Mouse (Mus musculus) limb, embryonic 14.5 days (tissue): Measurements from ENCODE around the gene Eng. TPM values are rescaled to one million over a fixed set of nuclear protein-coding genes. Genes with fewer than 3 reads are reported as not detected.

Experiments
- ATAC-seq: fragments of 200-750 bp; cut with Nextera tagmentation; 2 replicates; pipeline ENCODE4 v1.8.0; 2017; ENCODE audit warnings: low read depth, moderate number of reproducible peaks, moderate TSS enrichment; ENCODE audit not compliant: low FRiP score
- DNase-seq: peaks from one replicate; pipeline ENCODE4 v3.0.0-alpha.2; 2015; ENCODE audit warnings: low spot score
- H3K27ac ChIP-seq: fragments of 300-500 bp; sonication (generic); replicated peaks from 2 replicates; pipeline ENCODE4 v1.5.1; 2014; ENCODE audit warnings: low read depth, mild to moderate bottlenecking, low read length, moderate library complexity, mixed read lengths
- H3K27me3 ChIP-seq: fragments of 300-500 bp; sonication (generic); 2 replicates; pipeline ENCODE4 v1.6.1; 2014; ENCODE audit warnings: low read length, mixed read lengths; ENCODE audit not compliant: control insufficient read depth, insufficient read depth
- H3K36me3 ChIP-seq: fragments of 300-500 bp; sonication (generic); 2 replicates; pipeline ENCODE4 v1.6.1; 2014; ENCODE audit warnings: mild to moderate bottlenecking, low read length, moderate library complexity, mixed read lengths; ENCODE audit not compliant: control insufficient read depth, insufficient read depth
- H3K4me1 ChIP-seq: fragments of 300-500 bp; sonication (generic); 2 replicates; pipeline ENCODE4 v1.6.1; 2014; ENCODE audit warnings: antibody characterized with exemption, low read length, mixed read lengths; ENCODE audit not compliant: control insufficient read depth, insufficient read depth
- H3K4me2 ChIP-seq: fragments of 300-500 bp; sonication (generic); replicated peaks from 2 replicates; pipeline ENCODE4 v1.6.1; 2014; ENCODE audit warnings: low read depth, mild to moderate bottlenecking, low read length, moderate library complexity; ENCODE audit not compliant: severe bottlenecking
- H3K4me3 ChIP-seq: fragments of 300-500 bp; sonication (generic); replicated peaks from 2 replicates; pipeline ENCODE4 v1.5.1; 2014; ENCODE audit warnings: low read length
- H3K9ac ChIP-seq: fragments of 300-500 bp; sonication (generic); 2 replicates; pipeline ENCODE4 v1.6.1; 2014; ENCODE audit warnings: mild to moderate bottlenecking, low read depth, low read length, moderate library complexity; ENCODE audit not compliant: severe bottlenecking
- H3K9me3 ChIP-seq: fragments of 300-500 bp; sonication (generic); 2 replicates; pipeline ENCODE4 v1.6.1; 2016; ENCODE audit warnings: low read length; ENCODE audit not compliant: control insufficient read depth
- POLR2A ChIP-seq: fragments of 200-500 bp; IDR thresholded peaks from 2 replicates; pipeline ENCODE4 v1.8.0; 2012; ENCODE audit warnings: inconsistent platforms, mild to moderate bottlenecking, moderate library complexity, borderline replicate concordance; ENCODE audit not compliant: insufficient read depth, insufficient read length; ENCODE audit errors: extremely low read depth
- WGBS: fragments of 180-500 bp; shearing (Covaris S2); extraction: QIAGEN DNeasy Blood & Tissue Kit; methylation state at CpG from one replicate; pipeline ENCODE4 v1.1.7; 2014; 5-methylcytosine and 5-hydroxymethylcytosine counted together
- polyA plus RNA-seq, 2 experiments: library from polyadenylated mRNA; depleted of rRNA in 1 of 2; stranded (reverse) in 1 of 2; unstranded in 1 of 2; fragments of >200 nt; fragmentation: Nextera tagmentation in 1 of 2; extraction: Ambion mirVana in 1 of 2; gene quantifications; 2 replicates each; pipeline versions ENCODE4 v1.2.1 to v1.2.3; 2012 to 2014

The Eng gene
- polyA plus RNA-seq, 2 experiments: 49.3 to 61.4 TPM

DNA sequence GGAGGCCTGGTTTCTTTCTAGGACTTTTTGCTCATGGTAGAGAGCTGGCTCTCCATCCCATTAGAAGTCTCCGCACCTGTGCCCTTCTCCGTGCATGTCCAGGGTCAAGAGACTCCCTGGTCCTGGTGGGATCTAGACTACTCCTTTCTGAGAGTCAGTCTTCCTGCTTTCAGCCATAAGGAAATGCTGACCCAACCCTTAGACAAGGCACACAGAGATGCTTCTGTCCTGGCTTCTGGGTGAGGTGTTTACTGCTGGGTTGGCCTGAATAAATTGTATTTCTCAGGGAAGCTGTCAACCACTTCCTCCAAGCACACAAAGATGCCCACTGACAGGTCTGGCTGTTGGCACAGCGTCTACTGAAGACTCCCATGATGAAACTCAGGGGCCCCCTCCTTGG lies 47.0 kb upstream of the Eng start, which contains the start of gene St6galnac6:
Gene St6galnac6, plus strand, starts transcription at position 301 of the 400 bp plus-strand sequence.
- 90% methylated on average over 3 of the region's 3 CpGs for WGBS
- H3K4me3 ChIP-seq: no peak within 1 kb of the TSS
- peaks cover 25% of the 10 kb centered on the region for H3K36me3 ChIP-seq
- no peak within 1 kb of the TSS for H3K27ac ChIP-seq
- DNase-seq: no peak
- H3K27me3 ChIP-seq: no peaks in the 10 kb centered on the region
- no peak within 1 kb of the TSS for H3K4me2 ChIP-seq
- no peaks in the 10 kb centered on the region for H3K9me3 ChIP-seq
- peak within 1 kb of the TSS; percentile 1; the same call in 1 of the 2 replicates for H3K9ac ChIP-seq
- TF ChIP-seq POLR2A: no peak
- peaks cover 11% of the 10 kb centered on the region; the same call in 1 of the 2 replicates for H3K4me1 ChIP-seq
- ATAC-seq: no peak

DNA sequence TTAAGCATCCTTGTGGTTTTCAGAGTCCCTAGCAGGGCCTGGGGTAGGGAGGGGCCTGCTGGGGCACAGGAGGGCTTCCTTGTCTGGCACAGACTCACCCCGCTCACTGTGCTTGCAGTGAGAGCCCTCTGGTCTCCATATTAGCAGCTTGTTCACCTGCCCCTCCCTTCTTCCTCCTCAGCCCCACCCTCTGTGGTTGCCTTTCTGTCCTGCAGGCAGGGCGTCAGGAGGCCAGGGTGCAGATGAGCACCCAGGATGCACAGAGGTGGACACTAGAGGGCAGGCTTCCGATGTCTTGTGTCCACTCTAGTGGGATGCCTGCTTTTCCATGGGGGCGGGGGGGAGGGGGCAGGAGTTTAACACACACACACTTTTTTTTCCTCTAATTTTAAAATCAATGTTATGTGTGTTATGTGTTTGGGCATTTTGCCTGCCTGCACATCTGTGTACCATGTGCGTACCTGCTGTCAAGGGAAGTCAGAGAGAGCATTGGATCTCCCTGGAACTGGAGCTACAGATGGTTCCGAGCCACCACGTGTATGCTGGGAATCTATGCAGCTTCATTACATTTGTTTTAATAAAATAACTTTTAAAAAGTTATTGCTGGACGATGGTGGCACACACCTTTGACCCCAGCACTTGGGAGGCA lies 44.9 kb upstream of the Eng start:
- peak; percentile 58; the same call in 1 of the 2 replicates for ATAC-seq
- TF ChIP-seq POLR2A: no peak
- peak overlapping the region; percentile 50; the same call in 1 of the 2 replicates for H3K27ac ChIP-seq

DNA sequence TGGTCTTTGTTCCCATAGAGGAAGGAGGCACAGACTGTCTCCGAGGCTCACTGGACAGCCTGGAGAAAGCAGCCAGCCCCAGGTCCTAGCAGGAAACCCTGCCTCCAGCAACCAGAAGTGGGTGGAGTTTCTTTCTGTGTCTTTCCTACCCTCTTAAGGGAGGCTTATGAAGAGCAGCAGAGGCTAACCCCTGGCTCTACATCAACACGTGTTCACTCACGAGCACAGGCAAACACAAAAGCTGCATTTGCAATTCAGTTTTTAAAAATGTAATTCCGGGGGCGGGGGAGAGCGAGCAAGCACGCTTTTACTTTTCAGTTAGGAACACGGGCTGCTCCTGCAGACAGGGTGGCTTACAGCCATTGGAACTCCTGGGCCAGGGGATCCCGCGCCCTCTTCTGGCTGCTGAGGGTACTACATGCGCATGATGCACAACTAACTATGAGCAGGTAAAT lies 43.8 kb upstream of the Eng start:
- DNase-seq (peak; percentile 78), ATAC-seq (peak; percentile 47; the same call in 1 of the 2 replicates)
- Histone ChIP-seq H3K4me2 (peak overlapping the region; percentile 47), H3K27me3 (no peaks in the 10 kb centered on the region), H3K36me3 (peaks cover 5% of the 10 kb centered on the region), H3K9ac (peak overlapping the region; percentile 22; the same call in 1 of the 2 replicates), H3K9me3 (no peaks in the 10 kb centered on the region), H3K4me1 (peaks cover 16% of the 10 kb centered on the region), H3K4me3 (peak overlapping the region; percentile 29), H3K27ac (peak overlapping the region; percentile 50)
- 2% methylated on average over 11 of the region's 11 CpGs for WGBS
- TF ChIP-seq POLR2A: no peak

More for the DNA sequence above, 44.9 kb upstream of the Eng start:
- 24% methylated on average over 8 of the region's 8 CpGs for WGBS
- H3K36me3 ChIP-seq: peaks cover 16% of the 10 kb centered on the region
- no peak for DNase-seq
- H3K9ac ChIP-seq: peak overlapping the region; percentile 32; the same call in 1 of the 2 replicates
- no peak overlapping the region for H3K4me3 ChIP-seq
- no peak overlapping the region for H3K4me2 ChIP-seq
- H3K4me1 ChIP-seq: peaks cover 12% of the 10 kb centered on the region; the same call in 1 of the 2 replicates
- no peaks in the 10 kb centered on the region for H3K9me3 ChIP-seq
- H3K27me3 ChIP-seq: no peaks in the 10 kb centered on the region

DNA sequence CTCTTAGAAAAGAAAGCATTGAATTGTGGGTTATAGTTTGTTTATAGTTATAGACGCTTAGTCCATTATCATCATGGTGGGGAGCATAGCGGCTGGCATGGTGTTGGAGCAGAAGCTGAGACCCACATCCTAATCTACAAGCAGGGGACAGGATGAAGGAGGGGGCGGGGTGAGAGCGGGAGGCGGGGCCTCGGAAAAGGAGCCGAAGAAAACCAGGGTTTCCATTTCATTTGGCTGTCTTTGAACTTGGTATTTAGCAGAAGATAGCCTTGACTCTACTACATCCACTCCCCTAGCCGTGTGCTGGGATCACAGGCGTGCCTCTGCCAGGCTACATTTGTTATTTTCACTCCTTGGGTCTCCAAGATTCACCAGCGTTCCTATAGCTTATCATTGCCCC lies 41.8 kb upstream of the Eng start:
- Histone ChIP-seq H3K9me3 (no peaks in the 10 kb centered on the region), H3K36me3 (no peaks in the 10 kb centered on the region), H3K27me3 (no peaks in the 10 kb centered on the region), H3K9ac (no peak overlapping the region), H3K4me3 (no peak overlapping the region), H3K4me2 (no peak overlapping the region), H3K27ac (no peak overlapping the region), H3K4me1 (peaks cover 30% of the 10 kb centered on the region)
- 47% methylated on average over 10 of the region's 10 CpGs for WGBS
- ATAC-seq: no peak
- no peak for DNase-seq
- no peak for TF ChIP-seq POLR2A

DNA sequence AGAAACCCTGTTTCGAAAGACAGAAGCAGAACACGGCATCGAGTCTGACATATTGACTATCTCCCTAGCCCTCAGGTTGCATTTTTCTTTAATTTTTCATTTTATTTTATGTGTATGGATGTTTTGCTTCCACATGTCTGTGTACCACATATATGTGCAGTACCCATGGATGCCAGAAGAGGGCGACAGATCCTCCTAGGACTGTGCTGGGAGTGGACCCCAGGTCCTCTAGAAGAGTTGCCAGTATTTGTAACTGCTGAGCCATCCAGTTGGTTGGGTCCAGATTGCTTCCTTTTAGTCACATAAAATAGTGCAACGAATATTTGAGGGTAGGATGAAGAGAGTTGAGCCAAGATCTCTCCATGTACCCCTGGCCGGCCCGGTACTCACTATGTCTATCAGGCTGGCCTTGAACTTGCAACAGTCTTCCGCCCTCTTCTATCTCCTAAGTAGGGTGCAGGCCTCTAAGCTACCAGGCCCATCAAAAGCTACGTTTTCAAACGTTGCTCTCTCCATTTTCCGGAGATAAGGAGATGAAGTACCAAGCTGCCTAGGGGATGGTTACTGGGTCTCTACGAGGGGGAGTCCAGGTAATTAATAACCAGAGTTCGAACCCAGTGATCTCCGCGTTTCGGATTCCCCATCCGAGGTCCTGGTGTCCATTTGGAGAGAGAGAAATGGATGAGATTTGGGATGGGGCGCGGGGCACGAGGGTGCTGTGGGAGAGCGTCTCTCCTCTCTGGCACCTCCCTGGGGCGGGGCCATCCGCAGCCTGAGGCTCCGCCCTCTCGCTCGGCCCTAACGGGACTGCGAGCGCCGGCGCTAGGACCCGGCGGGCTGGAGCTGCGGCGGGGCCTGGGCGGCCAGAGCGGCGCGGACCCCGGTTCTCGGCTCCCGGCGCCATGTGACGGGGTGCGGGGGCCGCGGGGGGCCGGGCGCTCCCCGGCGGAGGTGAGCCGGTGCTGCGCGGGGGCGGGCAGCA lies 39.9 kb upstream of the Eng start:
- Histone ChIP-seq H3K9me3 (no peaks in the 10 kb centered on the region), H3K4me2 (peak overlapping the region; percentile 79), H3K4me3 (peak overlapping the region; percentile 82), H3K27ac (peak overlapping the region; percentile 35; the same call in 1 of the 2 replicates), H3K36me3 (no peaks in the 10 kb centered on the region), H3K4me1 (peaks cover 26% of the 10 kb centered on the region), H3K27me3 (no peaks in the 10 kb centered on the region), H3K9ac (peak overlapping the region; percentile 85)
- no peak for TF ChIP-seq POLR2A
- WGBS: 22% methylated on average over 28 of the region's 55 CpGs
- ATAC-seq: peak; percentile 87
- peak; percentile 79 for DNase-seq
